Mouse (Mus musculus) lung, adult 2 months (tissue): ENCODE data around the gene Entpd4b. TPM values are rescaled to one million over a fixed set of nuclear protein-coding genes. Genes with fewer than 3 reads are reported as not detected.

Source experiments
- polyA plus RNA-seq: library from polyadenylated mRNA; depleted of rRNA; stranded (reverse); fragments of >200 nt; gene quantifications from 2 replicates; pipeline ENCODE4 v1.2.3, GENCODE M21; 2012; rRNA removed

Entpd4b gene
- polyA plus RNA-seq, 1 experiment, result 26.2 TPM

Other genes with a start within 250 kb of the Entpd4b start
- 6.5 and 23.8 TPM in 2 replicates for gene Gm16867, start 52.1 kb upstream of the Entpd4b start, polyA plus RNA-seq
- gene Gm27179, start 42.9 kb upstream of the Entpd4b start, polyA plus RNA-seq, result 0.12 TPM in 1 of 2 replicates, not detected in the other